Mouse (Mus musculus) cortical plate, adult 2 months (tissue): ENCODE data around the gene Usp22. TPM values are rescaled to one million over a fixed set of nuclear protein-coding genes. Genes with fewer than 3 reads are reported as not detected.

Experiments
- H3K27ac ChIP-seq: fragments of 200-500 bp; 2 replicates; pipeline ENCODE4 v1.5.1; 2012; ENCODE audit warnings: low read length, control low read depth, inconsistent platforms; ENCODE audit not compliant: insufficient read depth
- H3K4me1 ChIP-seq: fragments of 200-500 bp; 2 replicates; pipeline ENCODE4 v1.6.1; 2011; ENCODE audit warnings: low read length; ENCODE audit not compliant: control insufficient read depth, insufficient read depth
- H3K4me3 ChIP-seq: fragments of 200-500 bp; 2 replicates; pipeline ENCODE4 v1.5.1; 2011; ENCODE audit warnings: mild to moderate bottlenecking, low read length, control low read depth; ENCODE audit not compliant: insufficient read depth
- CTCF ChIP-seq: fragments of 200-500 bp; IDR thresholded peaks from 2 replicates; pipeline ENCODE4 v1.5.1; 2011; ENCODE audit warnings: mild to moderate bottlenecking, control low read depth, low read length; ENCODE audit not compliant: insufficient read depth; ENCODE audit errors: extremely low read depth
- POLR2A ChIP-seq: fragments of 200-500 bp; IDR thresholded peaks from 2 replicates; pipeline ENCODE4 v1.6.1; 2011; ENCODE audit warnings: mild to moderate bottlenecking, low read length, control low read depth; ENCODE audit not compliant: insufficient read depth; ENCODE audit errors: extremely low read depth
- polyA plus RNA-seq: library from polyadenylated mRNA; depleted of rRNA; stranded (reverse); fragments of >200 nt; gene quantifications from 2 replicates; pipeline ENCODE4 v1.2.3, GENCODE M21; 2012

Gene Usp22
- polyA plus RNA-seq, 1 experiment, result 152 TPM

DNA sequence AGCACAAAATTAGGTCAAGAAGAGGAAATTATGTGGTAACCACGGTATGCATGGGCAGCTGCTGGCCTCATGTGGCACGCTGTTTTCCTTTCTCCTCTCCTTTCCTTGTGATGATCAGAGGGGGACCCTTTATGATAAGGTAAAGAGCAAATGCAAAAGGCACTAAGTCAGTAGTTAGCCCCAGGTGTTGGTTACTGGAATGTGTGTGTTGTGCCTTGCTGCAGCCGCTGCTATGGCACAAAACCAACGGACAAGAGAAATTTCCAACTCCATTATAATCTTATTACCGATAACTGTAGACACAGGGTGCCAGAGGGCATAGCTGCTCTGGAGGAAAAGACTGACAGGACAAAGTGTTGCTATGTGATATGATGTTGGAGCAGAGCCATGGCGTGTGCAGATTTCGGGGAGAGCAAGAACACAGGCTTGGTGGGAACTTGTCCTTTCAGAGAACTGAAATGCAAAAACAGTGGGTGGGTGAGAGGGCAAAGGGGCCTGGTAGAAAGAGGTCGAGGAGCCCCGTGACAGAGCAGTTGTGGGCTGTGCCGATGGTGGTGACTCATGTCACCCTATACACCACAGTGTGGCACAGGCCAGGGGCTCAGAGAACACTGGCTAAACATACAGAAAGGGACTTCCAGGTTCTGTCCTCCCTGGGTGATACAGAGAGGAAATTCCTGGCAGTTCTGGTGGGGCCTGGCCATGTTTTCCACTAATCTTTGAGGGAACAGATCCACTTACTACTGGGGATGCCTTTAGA lies 32.8 kb upstream of the Usp22 start, which contains the start of gene Aldh3a1:
Gene Aldh3a1 (plus strand): TSS at position 51 of the 760 bp plus-strand sequence.
- Histone ChIP-seq H3K27ac (no peak within 1 kb of the TSS), H3K4me1 (no peaks in the 10 kb centered on the region), H3K4me3 (no peak within 1 kb of the TSS)
- TF ChIP-seq POLR2A, result no peak
- no peak for TF ChIP-seq CTCF

GRCm38 (mm10) chr11:61206136-61206535 lies 31.3 kb upstream of the Usp22 start:
- no peak for TF ChIP-seq POLR2A
- TF ChIP-seq CTCF, result no peak
- Histone ChIP-seq H3K4me1 (no peaks in the 10 kb centered on the region), H3K4me3 (no peak overlapping the region)

DNA sequence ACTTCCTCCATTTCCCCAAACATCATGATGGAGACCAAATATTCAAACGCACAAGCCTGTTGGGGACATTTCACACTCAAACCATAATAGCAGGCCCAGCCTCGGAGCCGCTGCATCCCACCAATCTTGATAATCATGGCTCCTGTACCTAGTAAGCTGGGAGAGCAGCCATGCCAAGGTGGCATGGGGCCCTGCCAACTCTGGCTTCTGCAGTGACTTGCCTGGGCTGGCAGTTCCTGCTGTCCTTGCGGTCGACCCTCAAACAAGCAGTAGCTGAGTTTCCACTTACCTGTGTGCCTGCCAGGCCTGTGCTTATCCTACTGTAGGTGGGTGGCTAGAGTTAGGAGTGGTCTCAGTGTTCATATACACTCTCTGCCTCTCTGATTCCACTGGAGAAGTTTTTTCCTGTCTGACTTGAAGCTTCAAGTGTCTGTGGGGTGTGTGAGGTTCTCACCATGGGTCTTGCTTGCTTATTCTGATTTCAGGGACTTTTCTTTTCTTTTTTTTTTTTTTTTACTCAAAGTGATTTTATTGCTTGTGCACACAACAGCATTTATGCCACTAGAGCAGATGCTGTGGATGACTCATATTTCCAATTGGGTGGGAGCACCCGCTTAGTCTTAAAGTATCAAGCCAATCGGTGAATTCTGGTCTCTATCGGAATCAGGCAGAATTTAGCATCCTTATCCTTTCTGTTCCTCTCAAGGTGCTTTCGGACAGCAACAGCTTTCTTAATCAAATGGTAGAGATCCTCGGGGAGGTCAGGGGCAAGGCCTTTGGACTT lies 30.5 kb upstream of the Usp22 start:
- Histone ChIP-seq H3K27ac (no peak overlapping the region; the same call in 1 of the 2 replicates), H3K4me3 (no peak overlapping the region), H3K4me1 (no peaks in the 10 kb centered on the region)
- TF ChIP-seq CTCF, result no peak
- TF ChIP-seq POLR2A, result no peak

More at GRCm38 (mm10) chr11:61206136-61206535, 31.3 kb upstream of the Usp22 start:
- no peak overlapping the region for H3K27ac ChIP-seq

- TF ChIP-seq CTCF (no peak), POLR2A (no peak)
- Histone ChIP-seq H3K4me1 (no peaks in the 10 kb centered on the region), H3K27ac (no peak overlapping the region), H3K4me3 (no peak overlapping the region)
Measured at GRCm38 (mm10) chr11:61202810-61203209, 28.0 kb upstream of the Usp22 start.

GRCm38 (mm10) chr11:61202186-61202585 lies 27.3 kb upstream of the Usp22 start:
- Histone ChIP-seq H3K4me3 (no peak overlapping the region), H3K27ac (no peak overlapping the region), H3K4me1 (no peaks in the 10 kb centered on the region)
- TF ChIP-seq CTCF, result no peak

GRCm38 (mm10) chr11:61199620-61200362 lies 24.9 kb upstream of the Usp22 start:
- Histone ChIP-seq H3K4me1 (no peaks in the 10 kb centered on the region), H3K27ac (no peak overlapping the region)
- TF ChIP-seq CTCF, result no peak
- TF ChIP-seq POLR2A, result no peak

GRCm38 (mm10) chr11:61197935-61198334 lies 23.1 kb upstream of the Usp22 start:
- Histone ChIP-seq H3K4me1 (no peaks in the 10 kb centered on the region), H3K4me3 (no peak overlapping the region), H3K27ac (no peak overlapping the region)
- TF ChIP-seq POLR2A, result no peak
- no peak for TF ChIP-seq CTCF

More at GRCm38 (mm10) chr11:61199620-61200362, 24.9 kb upstream of the Usp22 start:
- no peak overlapping the region for H3K4me3 ChIP-seq

DNA sequence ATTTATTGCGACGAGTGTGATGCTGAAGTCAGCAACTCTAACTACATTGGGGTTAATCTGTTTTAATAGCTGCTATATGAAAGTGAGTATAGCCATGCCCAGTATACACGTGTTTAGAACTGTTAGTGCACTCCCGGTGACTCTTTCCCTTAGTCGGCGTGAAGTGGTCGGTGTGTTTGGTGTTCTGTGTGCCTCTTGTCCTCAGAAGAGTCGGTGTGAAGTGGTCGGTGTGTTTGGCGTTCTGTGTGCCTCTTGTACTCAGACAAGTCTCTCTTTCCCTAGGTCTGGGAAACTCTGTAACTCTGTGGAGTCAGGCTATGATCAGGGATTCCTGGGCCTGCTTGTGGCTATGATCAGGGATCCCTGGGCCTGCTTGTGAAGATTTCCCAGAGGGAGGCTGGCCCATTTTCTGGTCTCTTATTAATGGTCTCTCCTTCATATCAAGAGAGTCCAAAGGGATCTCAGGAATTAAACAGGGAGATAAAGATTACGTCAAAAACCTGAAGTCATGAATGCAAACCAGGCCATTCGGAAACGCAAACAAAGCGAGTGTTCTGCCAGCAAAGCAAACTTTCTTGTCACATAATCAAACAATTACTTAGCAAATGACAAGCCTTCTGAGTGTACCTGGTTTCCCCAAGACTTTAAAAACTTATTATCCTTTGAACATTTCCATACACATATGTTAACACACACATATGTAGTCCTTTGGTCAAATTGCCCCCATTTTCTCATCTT lies 21.9 kb upstream of the Usp22 start:
- Histone ChIP-seq H3K4me1 (no peaks in the 10 kb centered on the region), H3K4me3 (no peak overlapping the region), H3K27ac (no peak overlapping the region)
- TF ChIP-seq CTCF, result no peak
- no peak for TF ChIP-seq POLR2A

GRCm38 (mm10) chr11:61193392-61193791 lies 18.5 kb upstream of the Usp22 start:
- no peaks in the 10 kb centered on the region for H3K4me1 ChIP-seq
- H3K27ac ChIP-seq, result no peak overlapping the region
- TF ChIP-seq CTCF (peak; percentile 99), POLR2A (no peak)
- H3K4me3 ChIP-seq, result no peak overlapping the region
